Mouse (Mus musculus): ENCODE measurements around the gene Krt16. TPM values are rescaled to one million over a fixed set of nuclear protein-coding genes. Genes with fewer than 3 reads are reported as not detected.

The Krt16 gene
- not detected in 2 replicates for polyA plus RNA-seq (2015; fragmentation: Nextera tagmentation; extraction: Ambion mirVana)

DNA sequence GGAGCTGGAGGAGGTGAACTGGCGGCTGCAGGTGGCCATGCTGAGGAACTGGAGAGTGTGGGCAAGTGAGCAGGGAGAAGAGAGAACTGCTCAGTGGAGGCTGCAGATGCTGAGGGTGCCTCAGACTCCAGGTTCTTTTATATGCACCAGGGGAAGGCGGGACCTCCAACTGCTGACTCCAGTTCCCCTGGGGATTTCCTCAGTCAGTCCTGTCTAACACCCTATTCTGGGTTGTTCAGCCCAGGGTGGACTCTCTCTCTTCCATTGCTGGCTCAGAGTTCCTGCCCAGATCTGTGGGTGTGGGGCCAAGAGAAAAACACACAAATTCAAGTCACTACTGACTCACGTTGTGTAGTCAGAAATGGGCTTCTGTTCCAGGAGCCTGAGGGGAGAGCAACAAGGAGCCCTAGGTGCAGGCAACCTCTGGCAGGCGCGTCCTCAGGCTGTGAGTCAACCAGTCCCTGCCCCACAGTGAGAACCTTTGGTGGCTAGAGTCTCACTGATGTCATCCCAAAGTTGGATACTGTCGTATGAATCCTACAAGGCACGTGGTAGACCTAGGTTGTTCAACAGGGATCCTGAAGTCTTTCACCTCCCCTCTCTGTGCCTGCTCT, at the start of gene Krt16:
Krt16 (minus strand) TSS at position 51 of the 614 bp plus-strand sequence.

DNA sequence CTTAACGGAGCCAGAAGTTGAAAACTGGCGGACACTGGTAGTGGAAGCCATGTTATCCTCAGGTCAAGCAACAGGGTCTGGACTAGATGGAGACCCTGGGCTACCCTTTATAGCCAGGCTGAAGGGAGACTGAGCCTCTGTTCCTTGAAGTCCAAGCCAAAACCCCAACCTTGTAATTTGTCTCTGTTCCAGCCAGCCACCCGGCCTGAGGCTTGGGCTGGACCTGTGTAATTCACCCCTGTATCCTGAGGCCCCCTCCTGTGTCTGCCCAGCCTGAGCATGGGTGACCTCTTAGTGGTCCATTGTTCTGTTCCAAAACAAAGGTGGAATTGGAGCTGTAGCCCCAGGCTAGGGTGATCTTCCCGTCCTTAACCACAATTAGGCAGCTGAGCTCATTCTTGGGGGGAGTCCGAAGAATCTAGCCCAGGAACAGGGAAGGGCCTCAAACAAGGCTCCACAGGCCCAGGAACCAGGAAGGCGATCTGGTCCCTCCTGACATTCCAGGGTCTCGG, 21.2 kb upstream of the Krt16 start, which contains the start of gene Krt42:
Krt42 (minus strand) TSS at position 51 of the 512 bp plus-strand sequence.

GRCm38 (mm10) chr11:100260514-100261234, 12.0 kb upstream of the Krt16 start, which contains the start of gene Krt17:
Krt17 (minus strand) TSS chr11:100261029.

DNA sequence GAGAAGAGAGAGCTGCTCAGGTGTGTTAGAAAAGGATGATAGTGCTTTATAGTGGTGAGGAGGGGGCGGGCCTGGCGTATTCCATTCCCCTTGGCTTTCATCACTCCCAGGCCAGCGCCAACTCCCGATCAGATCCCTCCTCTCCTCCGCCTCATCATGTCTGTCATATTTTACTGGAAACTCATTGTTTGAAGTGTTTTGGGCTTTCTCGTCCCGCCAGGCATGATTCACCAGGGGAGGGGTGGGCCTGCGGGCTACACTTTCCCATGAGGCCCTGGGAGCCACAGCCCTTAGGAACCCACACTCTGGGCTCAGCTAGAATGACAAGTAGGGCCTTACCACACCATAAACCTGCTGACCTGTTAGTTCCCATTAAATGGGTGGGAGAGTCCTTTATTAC, 41.2 kb downstream of the Krt16 start, which contains the start of gene Krt14:
Krt14 (minus strand) TSS at position 51 of the 400 bp plus-strand sequence.

Other genes starting within 250 kb of the Krt16 start
- 0.12 TPM in 1 of 2 replicates, not detected in the other for gene Krt33a, start 232.7 kb downstream of the Krt16 start, polyA plus RNA-seq (2015; fragmentation: Nextera tagmentation; extraction: Ambion mirVana)
- gene Krt33b, start 219.0 kb downstream of the Krt16 start, polyA plus RNA-seq (2015; fragmentation: Nextera tagmentation; extraction: Ambion mirVana) = 0.07 TPM in 1 of 2 replicates, not detected in the other
- gene Krt34, start 207.3 kb downstream of the Krt16 start, polyA plus RNA-seq (2015; fragmentation: Nextera tagmentation; extraction: Ambion mirVana) = not detected in 2 replicates
- not detected in 2 replicates for gene Krt31, start 198.4 kb downstream of the Krt16 start, polyA plus RNA-seq (2015; fragmentation: Nextera tagmentation; extraction: Ambion mirVana)
- not detected in 2 replicates for gene Krt32, start 160.7 kb downstream of the Krt16 start, polyA plus RNA-seq (2015; fragmentation: Nextera tagmentation; extraction: Ambion mirVana)
- gene Krt35, start 152.7 kb downstream of the Krt16 start, polyA plus RNA-seq (2015; fragmentation: Nextera tagmentation; extraction: Ambion mirVana) = not detected in 2 replicates
- gene Krt36, start 143.3 kb downstream of the Krt16 start, polyA plus RNA-seq (2015; fragmentation: Nextera tagmentation; extraction: Ambion mirVana) = 0.10 and 0.16 TPM in 2 replicates
- 1.4 and 1.9 TPM in 2 replicates for gene Krt13, start 127.3 kb downstream of the Krt16 start, polyA plus RNA-seq (2015; fragmentation: Nextera tagmentation; extraction: Ambion mirVana)
- gene Krt15, start 113.0 kb downstream of the Krt16 start, polyA plus RNA-seq (2015; fragmentation: Nextera tagmentation; extraction: Ambion mirVana) = 795 and 814 TPM in 2 replicates
- 788 and 849 TPM in 2 replicates for gene Krt19, start 100.2 kb downstream of the Krt16 start, polyA plus RNA-seq (2015; fragmentation: Nextera tagmentation; extraction: Ambion mirVana)
- not detected in 2 replicates for gene Krt9, start 55.7 kb downstream of the Krt16 start, polyA plus RNA-seq (2015; fragmentation: Nextera tagmentation; extraction: Ambion mirVana)
- 230 and 251 TPM in 2 replicates for gene Krt14, start 41.4 kb downstream of the Krt16 start, polyA plus RNA-seq (2015; fragmentation: Nextera tagmentation; extraction: Ambion mirVana)
- 4.6 and 5.2 TPM in 2 replicates for gene Krt17, start 12.1 kb upstream of the Krt16 start, polyA plus RNA-seq (2015; fragmentation: Nextera tagmentation; extraction: Ambion mirVana)
- not detected in 2 replicates for gene Krt42, start 21.0 kb upstream of the Krt16 start, polyA plus RNA-seq (2015; fragmentation: Nextera tagmentation; extraction: Ambion mirVana)
- gene Eif1, start 71.0 kb upstream of the Krt16 start, polyA plus RNA-seq (2015; fragmentation: Nextera tagmentation; extraction: Ambion mirVana) = 1,889 and 2,012 TPM in 2 replicates
- gene Gast, start 85.5 kb upstream of the Krt16 start, polyA plus RNA-seq (2015; fragmentation: Nextera tagmentation; extraction: Ambion mirVana) = not detected in 2 replicates
- 1.4 and 2.0 TPM in 2 replicates for gene Hap1, start 107.2 kb upstream of the Krt16 start, polyA plus RNA-seq (2015; fragmentation: Nextera tagmentation; extraction: Ambion mirVana)
- 114 and 129 TPM in 2 replicates for gene Jup, start 148.9 kb upstream of the Krt16 start, polyA plus RNA-seq (2015; fragmentation: Nextera tagmentation; extraction: Ambion mirVana)
- gene P3h4, start 165.9 kb upstream of the Krt16 start, polyA plus RNA-seq (2015; fragmentation: Nextera tagmentation; extraction: Ambion mirVana) = 77.6 and 84.4 TPM in 2 replicates
- 148 and 172 TPM in 2 replicates for gene Fkbp10, start 166.8 kb upstream of the Krt16 start, polyA plus RNA-seq (2015; fragmentation: Nextera tagmentation; extraction: Ambion mirVana)
- 238 and 265 TPM in 2 replicates for gene Nt5c3b, start 192.9 kb upstream of the Krt16 start, polyA plus RNA-seq (2015; fragmentation: Nextera tagmentation; extraction: Ambion mirVana)
- gene Klhl10, start 193.0 kb upstream of the Krt16 start, polyA plus RNA-seq (2015; fragmentation: Nextera tagmentation; extraction: Ambion mirVana) = 0.63 and 0.71 TPM in 2 replicates
- gene Klhl11, start 223.8 kb upstream of the Krt16 start, polyA plus RNA-seq (2015; fragmentation: Nextera tagmentation; extraction: Ambion mirVana) = 4.9 TPM in 2 replicates

All from urinary bladder, postnatal 0 days (tissue).